Mouse (Mus musculus): Measurements from ENCODE around the gene Hist1h3a. TPM values are rescaled to one million over a fixed set of nuclear protein-coding genes. Genes with fewer than 3 reads are reported as not detected.

The Hist1h3a gene
- polyA plus RNA-seq, 1 experiment from 2014 or later = 5.3 TPM

DNA sequence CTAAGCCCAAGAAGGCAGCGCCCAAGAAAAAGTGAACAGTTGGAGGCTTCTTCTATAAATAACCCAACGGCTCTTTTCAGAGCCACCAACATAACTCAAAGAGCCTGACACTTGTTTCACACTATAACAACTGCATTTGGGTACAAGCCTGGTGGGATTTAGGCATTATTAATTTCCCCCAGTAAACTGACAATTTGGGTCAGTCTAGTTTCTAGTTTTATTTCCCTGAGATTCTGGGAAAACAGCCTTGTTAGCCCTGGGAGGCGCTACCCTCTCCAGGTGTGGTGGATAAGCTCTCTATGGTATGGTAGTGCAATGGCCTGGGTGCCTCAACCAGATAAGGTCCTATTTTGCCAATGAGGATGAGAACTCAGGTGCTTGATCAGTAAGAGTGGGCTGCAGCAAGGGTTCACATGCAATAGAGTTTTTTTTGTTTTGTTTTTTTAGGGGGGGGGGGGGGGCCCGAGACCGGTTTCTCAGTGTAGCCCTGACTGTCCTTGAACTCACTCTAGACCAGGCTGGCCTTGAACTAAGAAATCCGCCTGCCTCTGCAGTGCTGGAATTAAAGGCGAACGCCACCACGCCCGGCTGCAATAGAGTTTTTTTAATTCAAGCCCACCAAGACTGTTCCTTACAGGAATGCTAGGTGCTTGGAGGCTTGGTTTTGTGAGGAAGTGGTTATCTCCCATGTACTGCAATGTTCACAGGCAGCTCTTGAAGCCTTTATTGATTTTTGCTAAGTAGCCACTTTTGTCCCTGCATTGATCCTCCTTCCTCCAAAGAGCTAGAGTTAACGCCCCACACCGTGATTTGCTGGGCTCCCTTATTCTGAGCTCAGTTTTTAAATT, 2.4 kb upstream of the Hist1h3a start:
- DNase-seq (ENCODE audit: low spot score) = peak; percentile 67
- Histone ChIP-seq H3K36me3 (no peaks in the 10 kb centered on the region), H3K4me1 (peaks cover 31% of the 10 kb centered on the region), H3K4me3 (peak overlapping the region; percentile 59), H3K27ac (peak overlapping the region; percentile 92), H3K27me3 (ENCODE audit: low read depth, poor library complexity, severe bottlenecking) (no peaks in the 10 kb centered on the region), H3K9me3 (replicated peaks) (no peaks in the 10 kb centered on the region)
- 38% methylated on average over 12 of the region's 12 CpGs for WGBS

DNA sequence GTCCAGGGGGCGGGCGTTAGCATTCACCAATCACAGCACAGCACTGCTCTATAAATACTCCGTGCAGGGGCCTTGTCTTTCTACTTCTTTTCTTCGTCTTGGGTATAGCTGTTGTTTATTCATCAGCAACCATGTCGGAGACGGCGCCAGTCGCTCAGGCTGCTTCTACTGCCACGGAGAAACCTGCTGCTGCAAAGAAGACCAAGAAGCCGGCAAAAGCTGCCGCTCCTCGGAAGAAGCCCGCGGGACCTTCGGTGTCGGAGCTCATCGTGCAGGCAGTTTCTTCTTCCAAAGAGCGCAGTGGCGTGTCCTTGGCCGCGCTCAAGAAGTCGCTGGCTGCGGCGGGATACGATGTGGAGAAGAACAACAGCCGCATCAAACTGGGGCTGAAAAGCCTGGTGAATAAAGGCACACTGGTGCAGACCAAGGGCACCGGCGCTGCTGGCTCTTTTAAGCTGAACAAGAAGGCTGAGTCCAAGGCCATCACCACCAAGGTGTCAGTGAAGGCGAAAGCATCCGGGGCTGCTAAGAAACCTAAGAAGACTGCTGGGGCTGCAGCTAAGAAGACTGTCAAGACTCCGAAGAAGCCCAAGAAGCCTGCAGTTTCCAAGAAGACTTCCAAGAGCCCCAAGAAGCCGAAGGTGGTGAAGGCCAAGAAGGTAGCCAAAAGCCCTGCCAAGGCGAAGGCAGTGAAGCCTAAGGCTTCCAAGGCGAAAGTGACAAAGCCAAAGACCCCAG, 1.6 kb upstream of the Hist1h3a start, which contains the start of gene Hist1h1a:
TSS of gene Hist1h1a (plus strand) at position 81 of the 738 bp plus-strand sequence.
- H3K27ac ChIP-seq = peak within 1 kb of the TSS; percentile 92
- H3K36me3 ChIP-seq = no peaks in the 10 kb centered on the region
- peak within 1 kb of the TSS; percentile 59 for H3K4me3 ChIP-seq
- 4% methylated on average over 34 of the region's 34 CpGs for WGBS
- DNase-seq (ENCODE audit: low spot score) = peak; percentile 91
- H3K27me3 ChIP-seq (ENCODE audit: low read depth, poor library complexity, severe bottlenecking) = no peaks in the 10 kb centered on the region
- H3K4me1 ChIP-seq = peaks cover 31% of the 10 kb centered on the region
- H3K9me3 ChIP-seq (replicated peaks) = no peaks in the 10 kb centered on the region

DNA sequence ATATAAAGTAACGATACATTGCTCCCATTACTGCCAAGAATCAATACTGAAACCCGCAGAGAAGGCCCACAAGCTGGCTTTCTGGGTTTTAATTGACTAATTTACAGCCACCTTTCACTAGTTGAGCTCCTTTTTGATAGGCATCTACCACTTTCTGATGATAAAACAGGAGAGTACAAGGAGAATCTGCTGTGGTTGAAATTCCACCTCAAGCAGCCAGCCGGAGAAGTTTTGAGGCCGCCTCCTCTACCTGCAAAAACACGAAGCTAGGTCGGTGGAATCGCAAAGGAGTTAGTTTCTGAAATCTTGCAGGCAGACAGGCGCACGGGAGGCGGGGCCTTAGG, 1.0 kb upstream of the Hist1h3a start:
- WGBS = 1% methylated on average over 10 of the region's 10 CpGs
- DNase-seq (ENCODE audit: low spot score) = no peak

DNA sequence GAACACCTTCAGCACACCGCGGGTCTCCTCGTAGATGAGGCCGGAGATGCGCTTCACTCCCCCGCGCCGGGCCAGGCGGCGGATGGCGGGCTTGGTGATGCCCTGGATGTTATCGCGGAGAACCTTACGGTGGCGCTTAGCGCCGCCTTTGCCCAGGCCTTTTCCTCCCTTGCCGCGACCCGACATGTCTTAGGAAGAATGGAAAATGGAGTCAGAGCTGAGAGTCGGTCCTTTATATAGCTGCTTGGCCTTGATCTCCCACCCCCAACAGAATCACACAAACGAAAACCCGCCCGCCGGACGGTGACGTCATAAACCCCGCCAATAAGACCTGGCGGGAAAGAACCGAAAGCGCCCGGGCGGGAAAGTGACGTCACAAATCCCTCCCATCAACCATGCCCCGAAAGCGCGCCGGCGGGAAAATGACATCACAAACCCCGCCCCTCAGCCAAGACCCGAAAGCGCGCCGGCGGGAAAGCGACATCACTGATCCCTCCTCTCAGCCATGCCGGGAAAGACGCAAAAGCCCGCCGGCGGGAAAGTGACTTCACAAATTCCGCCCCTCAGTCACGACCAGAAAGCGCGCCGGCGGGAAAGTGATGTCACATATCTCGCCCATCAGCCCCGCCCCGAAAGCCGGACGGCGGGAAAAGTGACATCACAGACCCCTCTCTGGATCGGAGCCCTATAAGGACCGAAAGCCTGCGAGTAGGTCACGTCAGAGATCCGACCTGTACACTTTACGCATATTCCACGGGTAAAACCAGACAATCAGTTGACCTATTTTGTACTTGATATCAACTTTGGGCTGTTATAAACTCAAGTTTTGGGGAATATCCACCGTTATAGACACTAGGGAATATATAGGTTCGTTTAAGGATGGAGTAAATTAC, 968 bp downstream of the Hist1h3a start, which contains the start of gene Hist1h4a:
TSS of gene Hist1h4a (minus strand) at position 259 of the 893 bp plus-strand sequence.
- H3K4me1 ChIP-seq = peaks cover 35% of the 10 kb centered on the region
- H3K36me3 ChIP-seq = no peaks in the 10 kb centered on the region
- H3K27ac ChIP-seq = peak within 1 kb of the TSS; percentile 92
- H3K9me3 ChIP-seq (replicated peaks) = no peaks in the 10 kb centered on the region
- H3K27me3 ChIP-seq (ENCODE audit: low read depth, poor library complexity, severe bottlenecking) = no peaks in the 10 kb centered on the region
- WGBS = under 1% methylated on average over 61 of the region's 72 CpGs
- peak within 1 kb of the TSS; percentile 59 for H3K4me3 ChIP-seq
- DNase-seq (ENCODE audit: low spot score) = peak; percentile 100

More for the DNA sequence above, 1.0 kb upstream of the Hist1h3a start:
- Histone ChIP-seq H3K27ac (peak overlapping the region; percentile 92), H3K4me1 (peaks cover 31% of the 10 kb centered on the region), H3K27me3 (ENCODE audit: low read depth, poor library complexity, severe bottlenecking) (no peaks in the 10 kb centered on the region), H3K9me3 (replicated peaks) (no peaks in the 10 kb centered on the region), H3K4me3 (peak overlapping the region; percentile 59), H3K36me3 (no peaks in the 10 kb centered on the region)

DNA sequence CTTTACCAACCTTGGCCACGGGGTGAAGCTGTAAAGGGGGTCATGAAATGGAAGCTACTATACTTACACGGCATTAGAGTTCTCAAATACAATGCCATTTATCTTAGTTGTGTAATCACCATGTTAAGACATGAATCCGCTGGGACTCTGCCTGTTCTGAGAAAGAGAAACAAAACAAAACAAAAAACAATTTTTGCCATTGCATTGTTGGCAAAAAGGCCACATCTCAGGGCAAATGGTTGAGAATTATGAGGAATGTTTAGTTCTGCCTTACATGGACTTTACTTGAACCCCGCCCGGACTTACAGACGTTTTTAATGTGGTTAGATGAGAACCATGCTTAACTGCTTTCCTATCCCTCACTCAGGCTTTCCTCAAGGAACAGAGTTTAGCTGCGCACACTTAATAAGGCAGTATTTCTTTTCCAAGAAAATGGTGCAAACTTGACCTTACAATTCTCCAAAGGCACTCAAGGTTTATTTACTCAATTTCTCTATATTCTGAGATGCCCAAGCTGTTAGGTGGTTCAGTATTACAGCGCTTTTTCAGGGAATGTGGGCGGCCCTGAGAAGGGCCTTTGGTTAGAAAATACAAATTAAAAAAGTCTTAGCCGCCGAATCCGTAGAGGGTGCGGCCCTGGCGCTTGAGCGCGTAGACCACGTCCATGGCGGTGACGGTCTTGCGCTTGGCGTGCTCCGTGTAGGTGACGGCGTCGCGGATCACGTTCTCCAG, 1.8 kb downstream of the Hist1h3a start:
- Histone ChIP-seq H3K4me1 (peaks cover 35% of the 10 kb centered on the region), H3K27me3 (ENCODE audit: low read depth, poor library complexity, severe bottlenecking) (no peaks in the 10 kb centered on the region), H3K27ac (peak overlapping the region; percentile 92), H3K4me3 (peak overlapping the region; percentile 59), H3K9me3 (replicated peaks) (no peaks in the 10 kb centered on the region), H3K36me3 (no peaks in the 10 kb centered on the region)
- no peak for DNase-seq (ENCODE audit: low spot score)
- WGBS = 2% methylated on average over 26 of the region's 27 CpGs

DNA sequence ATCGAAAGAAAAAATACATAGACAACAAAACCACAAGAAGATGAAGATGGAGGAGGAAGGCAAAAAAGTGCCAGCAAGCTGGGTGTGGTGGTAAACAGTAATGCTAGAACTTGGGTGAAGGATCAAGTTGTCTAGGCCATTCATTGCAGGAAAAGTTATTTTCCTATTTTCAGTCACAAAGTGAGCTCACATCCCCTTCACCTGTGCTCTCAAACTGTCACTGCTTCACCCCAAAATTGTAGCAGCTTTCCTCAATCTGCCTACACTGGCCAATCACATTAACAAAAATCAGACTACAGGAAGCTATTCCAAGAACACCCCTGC, 2.3 kb downstream of the Hist1h3a start:
- peaks cover 33% of the 10 kb centered on the region for H3K4me1 ChIP-seq
- peak overlapping the region; percentile 92 for H3K27ac ChIP-seq

DNA sequence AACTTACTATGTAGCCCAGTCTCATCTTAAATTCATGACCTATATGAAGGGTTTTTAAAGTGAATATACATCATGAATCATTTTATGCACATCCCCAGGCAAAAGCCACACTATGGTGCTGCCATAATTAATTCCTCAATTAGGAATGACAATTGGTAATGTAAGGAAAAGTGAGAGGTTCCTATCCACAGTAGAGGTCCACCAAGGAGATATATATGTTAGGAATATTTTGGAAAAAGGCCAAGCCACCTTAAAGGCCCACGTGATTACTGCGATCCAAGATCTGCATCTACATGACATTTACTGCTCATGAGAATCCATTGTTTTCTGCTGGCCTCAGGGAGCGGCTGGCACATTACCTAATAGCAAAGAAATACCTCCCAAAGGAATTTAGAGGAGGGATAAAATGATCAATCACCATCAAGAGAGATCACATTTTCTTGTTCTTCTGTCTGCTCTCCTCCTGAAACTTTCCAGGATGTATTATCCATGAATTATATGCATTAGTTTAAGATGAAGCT, 2.9 kb downstream of the Hist1h3a start:
- no peak overlapping the region for H3K4me3 ChIP-seq
- H3K27ac ChIP-seq = peak overlapping the region; percentile 92
- H3K36me3 ChIP-seq = no peaks in the 10 kb centered on the region
- no peaks in the 10 kb centered on the region for H3K9me3 ChIP-seq (replicated peaks)
- DNase-seq (ENCODE audit: low spot score) = peak; percentile 26
- peaks cover 27% of the 10 kb centered on the region for H3K4me1 ChIP-seq
- WGBS = 73% methylated on average over 3 of the region's 3 CpGs
- H3K27me3 ChIP-seq (ENCODE audit: low read depth, poor library complexity, severe bottlenecking) = no peaks in the 10 kb centered on the region

More for the DNA sequence above, 2.3 kb downstream of the Hist1h3a start:
- Histone ChIP-seq H3K27me3 (ENCODE audit: low read depth, poor library complexity, severe bottlenecking) (no peaks in the 10 kb centered on the region), H3K4me3 (peak overlapping the region; percentile 59), H3K9me3 (replicated peaks) (no peaks in the 10 kb centered on the region), H3K36me3 (no peaks in the 10 kb centered on the region)
- WGBS = 74% methylated on average over 1 of the region's 1 CpGs
- peak; percentile 56 for DNase-seq (ENCODE audit: low spot score)

DNA sequence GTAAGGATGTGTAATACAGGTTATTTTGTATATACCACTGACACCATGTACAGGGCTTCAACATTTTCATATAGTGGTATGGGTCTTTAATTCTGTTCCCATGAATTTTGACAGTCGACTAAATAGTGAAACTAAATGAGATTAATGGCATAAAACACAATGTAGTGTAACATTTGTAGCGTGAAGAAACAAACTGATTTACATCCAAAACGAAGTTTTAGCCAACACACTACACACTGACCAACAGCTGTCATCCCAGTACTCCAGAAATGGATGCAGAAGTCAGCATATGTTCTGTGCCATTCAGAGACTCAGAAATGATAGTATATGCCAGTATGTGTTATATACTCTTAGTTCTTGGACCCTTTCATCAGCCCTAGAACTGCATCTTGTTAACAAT, 4.3 kb downstream of the Hist1h3a start:
- Histone ChIP-seq H3K36me3 (no peaks in the 10 kb centered on the region), H3K9me3 (replicated peaks) (no peaks in the 10 kb centered on the region), H3K4me1 (peaks cover 15% of the 10 kb centered on the region), H3K4me3 (peak overlapping the region; percentile 52), H3K27me3 (ENCODE audit: low read depth, poor library complexity, severe bottlenecking) (no peaks in the 10 kb centered on the region), H3K27ac (peak overlapping the region; percentile 92)
- no peak for DNase-seq (ENCODE audit: low spot score)
- WGBS = 56% methylated on average over 3 of the region's 3 CpGs

DNA sequence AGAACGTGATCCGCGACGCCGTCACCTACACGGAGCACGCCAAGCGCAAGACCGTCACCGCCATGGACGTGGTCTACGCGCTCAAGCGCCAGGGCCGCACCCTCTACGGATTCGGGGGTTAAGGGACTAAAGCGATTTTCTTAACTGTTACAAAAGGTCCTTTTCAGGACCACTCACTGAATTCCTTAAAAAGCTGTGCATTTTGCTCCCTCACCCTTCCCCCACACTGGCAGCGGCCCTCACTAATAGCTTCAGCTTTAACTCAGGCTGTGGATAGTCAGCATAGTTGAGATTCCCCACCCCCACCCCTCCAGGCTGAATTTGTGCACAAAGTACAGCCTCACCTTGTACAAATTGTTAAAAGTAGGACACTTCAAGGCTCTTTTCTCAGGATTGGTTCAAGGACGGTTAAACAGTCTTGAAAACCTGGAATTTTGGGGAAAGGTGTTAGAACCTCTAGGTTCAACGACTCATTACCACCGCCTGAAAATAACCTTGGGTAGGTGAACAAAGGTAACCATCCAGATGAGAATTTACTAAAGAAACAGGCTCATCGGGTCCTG, 4.9 kb downstream of the Hist1h3a start:
- Histone ChIP-seq H3K27ac (peak overlapping the region; percentile 92), H3K9me3 (replicated peaks) (no peaks in the 10 kb centered on the region), H3K4me3 (peak overlapping the region; percentile 52), H3K4me1 (peaks cover 12% of the 10 kb centered on the region), H3K27me3 (ENCODE audit: low read depth, poor library complexity, severe bottlenecking) (no peaks in the 10 kb centered on the region), H3K36me3 (no peaks in the 10 kb centered on the region)
- peak; percentile 68 for DNase-seq (ENCODE audit: low spot score)
- WGBS = 2% methylated on average over 22 of the region's 23 CpGs

DNA sequence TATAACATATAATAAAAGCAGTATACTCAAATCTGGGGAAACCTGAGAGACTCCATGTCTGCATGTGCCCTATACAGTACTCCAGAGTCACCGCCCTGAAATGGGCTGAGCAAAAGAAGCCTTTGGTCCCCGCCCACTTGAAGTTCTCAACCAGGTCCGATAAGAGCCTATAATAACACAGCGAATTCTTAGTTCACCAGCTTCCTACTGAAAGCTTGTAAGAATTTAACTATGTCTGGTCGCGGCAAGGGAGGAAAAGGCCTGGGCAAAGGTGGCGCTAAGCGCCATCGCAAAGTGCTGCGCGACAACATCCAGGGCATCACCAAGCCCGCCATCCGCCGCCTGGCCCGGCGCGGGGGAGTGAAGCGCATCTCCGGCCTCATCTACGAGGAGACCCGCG, 5.4 kb downstream of the Hist1h3a start, which contains the start of gene Hist1h4b:
TSS of gene Hist1h4b (plus strand) at position 224 of the 400 bp plus-strand sequence.
- Histone ChIP-seq H3K9me3 (replicated peaks) (no peaks in the 10 kb centered on the region), H3K4me1 (peaks cover 12% of the 10 kb centered on the region), H3K27me3 (ENCODE audit: low read depth, poor library complexity, severe bottlenecking) (no peaks in the 10 kb centered on the region), H3K27ac (peak within 1 kb of the TSS; percentile 92), H3K4me3 (peak within 1 kb of the TSS; percentile 52), H3K36me3 (no peaks in the 10 kb centered on the region)
- DNase-seq (ENCODE audit: low spot score) = peak; percentile 91
- WGBS = 0% methylated on average over 19 of the region's 22 CpGs

DNA sequence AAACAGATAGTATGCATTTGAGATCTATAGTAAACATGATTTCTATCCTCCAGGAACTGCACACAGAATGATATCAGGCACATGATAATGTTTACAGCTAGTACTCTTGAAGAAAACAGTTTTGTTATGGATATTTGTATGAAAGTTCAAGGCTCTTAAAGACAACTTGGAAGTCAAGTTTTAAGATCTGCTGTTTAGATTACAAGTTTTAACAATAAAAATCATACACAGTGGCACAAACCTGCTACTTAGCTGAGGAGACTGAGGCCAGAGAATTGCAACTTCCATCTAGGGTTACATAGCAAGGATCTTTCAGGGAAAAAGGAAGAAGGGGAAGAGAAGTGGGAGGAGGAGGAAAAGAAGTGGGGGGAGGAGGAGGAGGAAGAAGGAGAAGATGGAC, 7.2 kb downstream of the Hist1h3a start:
- no peaks in the 10 kb centered on the region for H3K36me3 ChIP-seq
- H3K4me3 ChIP-seq = no peak overlapping the region
- no peak for DNase-seq (ENCODE audit: low spot score)
- no peaks in the 10 kb centered on the region for H3K9me3 ChIP-seq (replicated peaks)
- no peaks in the 10 kb centered on the region for H3K27me3 ChIP-seq (ENCODE audit: low read depth, poor library complexity, severe bottlenecking)
- H3K27ac ChIP-seq = peak overlapping the region; percentile 92
- H3K4me1 ChIP-seq = peaks cover 7% of the 10 kb centered on the region

Measured in limb, embryonic 10.5 days (tissue).